Mouse (Mus musculus): ENCODE data around the gene Suz12. TPM values are rescaled to one million over a fixed set of nuclear protein-coding genes. Genes with fewer than 3 reads are reported as not detected.
"Not testable (repeated sequence)": the region's sequence is repeated elsewhere in the genome, so short reads cannot be mapped to it uniquely, and the experiment has no call there.

Suz12 gene
- polyA plus RNA-seq, 1 experiment from 2014 or later = 15.1 TPM

DNA sequence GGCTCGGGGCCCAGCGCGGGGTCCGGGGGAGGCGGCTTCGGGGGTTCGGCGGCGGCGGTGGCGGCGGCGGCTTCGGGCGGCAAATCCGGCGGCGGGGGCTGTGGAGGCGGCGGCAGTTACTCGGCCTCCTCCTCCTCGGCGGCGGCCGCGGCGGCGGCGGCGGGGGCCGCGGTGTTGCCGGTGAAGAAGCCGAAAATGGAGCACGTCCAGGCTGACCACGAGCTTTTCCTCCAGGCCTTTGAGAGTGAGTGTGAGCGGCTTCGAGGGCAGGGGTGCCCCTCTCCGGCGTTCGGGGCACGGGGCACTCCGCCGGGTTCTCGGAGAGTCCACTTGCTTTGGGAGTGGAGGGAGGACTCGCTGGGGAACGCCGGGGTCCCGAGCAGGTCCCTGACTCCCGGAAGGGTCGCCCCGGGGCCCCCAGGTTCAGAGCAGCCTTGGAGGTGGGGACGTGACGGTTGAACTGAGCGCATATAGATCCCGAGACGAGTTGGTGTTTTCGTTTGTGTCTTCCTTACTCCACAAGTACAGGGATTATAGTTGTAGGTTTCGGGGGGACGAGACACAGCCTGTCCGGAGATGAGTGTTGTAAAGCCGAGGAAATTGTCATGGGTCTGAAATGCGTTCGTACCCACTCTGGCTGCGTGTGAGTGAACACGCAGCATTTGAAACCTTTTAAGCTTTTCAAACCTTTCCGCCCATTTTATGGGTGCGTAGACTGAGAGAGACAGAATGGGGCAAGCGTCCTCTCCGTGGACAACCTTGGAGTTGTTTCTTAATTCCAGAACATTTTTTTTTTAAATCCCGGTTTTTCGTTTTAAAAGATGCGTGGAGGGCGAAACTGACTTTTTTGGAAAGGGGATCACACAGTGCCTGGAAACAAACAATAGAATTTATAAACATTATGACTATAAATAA lies 707 bp downstream of the Suz12 start:
- WGBS = under 1% methylated on average over 56 of the region's 74 CpGs
- peaks cover 12% of the 10 kb centered on the region for H3K36me3 ChIP-seq
- peaks cover 3% of the 10 kb centered on the region; the same call in 1 of the 2 replicates for H3K4me1 ChIP-seq (replicated peaks)

DNA sequence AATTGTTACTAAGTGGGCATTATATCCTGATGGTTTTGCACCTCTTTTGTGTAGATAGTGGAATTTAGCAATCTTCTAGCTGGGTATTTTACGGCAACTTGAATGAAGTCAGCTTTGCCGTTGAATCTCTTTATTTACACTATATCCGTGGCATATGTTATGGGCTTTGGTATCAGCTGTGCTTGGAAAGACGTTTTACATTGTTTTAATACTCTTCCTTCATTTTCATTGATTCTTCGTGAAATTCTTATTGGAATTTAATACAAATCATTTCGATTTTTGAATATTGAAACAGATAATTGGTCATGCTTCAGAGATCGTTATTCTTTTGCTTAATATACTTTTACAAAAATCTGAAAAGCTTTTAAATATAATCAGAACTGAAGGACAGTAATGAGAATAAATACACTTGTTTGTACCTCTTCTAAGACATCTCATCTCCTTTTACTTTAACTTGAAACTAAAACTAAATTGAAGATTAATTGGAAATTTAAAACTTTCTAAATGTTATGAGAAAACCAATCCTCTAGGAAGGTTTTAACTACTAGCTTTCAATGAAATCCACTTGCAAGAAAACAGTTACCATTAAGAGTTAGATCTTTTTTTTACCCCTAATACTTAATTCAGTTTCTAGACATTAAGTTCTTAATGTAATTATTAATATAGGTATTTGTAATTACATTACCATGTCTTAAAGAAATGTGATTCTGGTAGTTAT lies 1.5 kb downstream of the Suz12 start:
- H3K9me3 ChIP-seq (replicated peaks) = no peaks in the 10 kb centered on the region
- peaks cover 14% of the 10 kb centered on the region for H3K36me3 ChIP-seq
- peak overlapping the region; percentile 68 for H3K4me2 ChIP-seq
- peak overlapping the region; percentile 86 for H3K9ac ChIP-seq
- H3K4me1 ChIP-seq (replicated peaks) = peaks cover 3% of the 10 kb centered on the region; the same call in 1 of the 2 replicates
- no peak for ATAC-seq (replicated peaks; ENCODE audit: insufficient number of reproducible peaks, insufficient read depth, low FRiP score, low read depth)
- H3K27ac ChIP-seq = peak overlapping the region; percentile 99
- 3% methylated on average over 7 of the region's 7 CpGs for WGBS
- H3K27me3 ChIP-seq = no peaks in the 10 kb centered on the region
- H3K4me3 ChIP-seq = peak overlapping the region; percentile 78

More for the DNA sequence above, 707 bp downstream of the Suz12 start:
- no peaks in the 10 kb centered on the region for H3K27me3 ChIP-seq
- ATAC-seq (replicated peaks; ENCODE audit: insufficient number of reproducible peaks, insufficient read depth, low FRiP score, low read depth) = peak; percentile 6
- peak overlapping the region; percentile 78 for H3K4me3 ChIP-seq
- H3K9ac ChIP-seq = peak overlapping the region; percentile 86
- peak overlapping the region; percentile 68 for H3K4me2 ChIP-seq
- H3K9me3 ChIP-seq (replicated peaks) = no peaks in the 10 kb centered on the region
- H3K27ac ChIP-seq = peak overlapping the region; percentile 99

DNA sequence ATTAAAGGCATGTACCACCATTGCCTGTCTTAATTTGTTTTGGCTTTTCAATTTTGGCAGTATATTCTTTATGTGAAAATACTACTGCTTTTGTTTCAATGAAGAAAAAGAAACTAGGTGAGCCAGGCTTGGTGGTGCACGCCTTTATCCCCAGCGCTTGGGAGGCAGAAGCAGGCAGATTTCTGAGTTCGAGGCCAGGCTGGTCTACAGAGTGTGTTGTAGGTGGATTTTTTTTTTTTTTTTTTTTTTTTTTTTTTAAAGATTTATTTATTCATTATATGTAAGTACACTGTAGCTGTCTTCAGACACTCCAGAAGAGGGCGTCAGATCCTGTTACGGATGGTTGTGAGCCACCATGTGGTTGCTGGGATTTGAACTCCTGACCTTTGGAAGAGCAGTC lies 23.6 kb downstream of the Suz12 start:
- not testable (repeated sequence) for H3K9me3 ChIP-seq (replicated peaks); H3K27me3 ChIP-seq; H3K9ac ChIP-seq; H3K4me2 ChIP-seq; ATAC-seq (replicated peaks; ENCODE audit: insufficient number of reproducible peaks, insufficient read depth, low FRiP score, low read depth); H3K27ac ChIP-seq; H3K4me3 ChIP-seq; H3K4me1 ChIP-seq (replicated peaks)
- H3K36me3 ChIP-seq = peaks cover 75% of the 10 kb centered on the region
- WGBS = 87% methylated on average over 4 of the region's 5 CpGs

DNA sequence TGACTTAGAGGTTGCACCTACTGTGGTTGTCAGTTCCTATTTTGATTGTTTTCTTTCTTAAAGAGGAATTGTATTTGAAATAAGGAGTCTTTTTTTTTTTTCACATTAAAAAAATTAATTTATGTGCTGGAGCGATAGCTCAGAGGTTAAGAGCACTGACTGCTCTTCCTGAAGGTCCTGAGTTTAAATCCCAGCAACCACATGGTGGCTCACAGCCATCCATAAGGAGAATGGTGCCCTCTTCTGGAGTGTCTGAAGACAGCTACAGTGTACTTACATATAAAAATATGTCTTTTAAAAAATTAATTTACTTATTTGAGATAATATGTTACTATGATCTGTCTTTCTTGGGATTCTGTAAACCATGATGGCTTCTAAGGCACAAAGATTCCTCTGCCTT lies 26.9 kb downstream of the Suz12 start:
- no peak overlapping the region for H3K27ac ChIP-seq
- H3K4me2 ChIP-seq = no peak overlapping the region
- H3K9ac ChIP-seq = no peak overlapping the region
- no peak overlapping the region for H3K4me3 ChIP-seq
- H3K4me1 ChIP-seq (replicated peaks) = no peaks in the 10 kb centered on the region
- no peak for ATAC-seq (replicated peaks; ENCODE audit: insufficient number of reproducible peaks, insufficient read depth, low FRiP score, low read depth)
- WGBS = 81% methylated on average over 1 of the region's 1 CpGs
- H3K27me3 ChIP-seq = no peaks in the 10 kb centered on the region
- no peaks in the 10 kb centered on the region for H3K9me3 ChIP-seq (replicated peaks)
- peaks cover 68% of the 10 kb centered on the region for H3K36me3 ChIP-seq

DNA sequence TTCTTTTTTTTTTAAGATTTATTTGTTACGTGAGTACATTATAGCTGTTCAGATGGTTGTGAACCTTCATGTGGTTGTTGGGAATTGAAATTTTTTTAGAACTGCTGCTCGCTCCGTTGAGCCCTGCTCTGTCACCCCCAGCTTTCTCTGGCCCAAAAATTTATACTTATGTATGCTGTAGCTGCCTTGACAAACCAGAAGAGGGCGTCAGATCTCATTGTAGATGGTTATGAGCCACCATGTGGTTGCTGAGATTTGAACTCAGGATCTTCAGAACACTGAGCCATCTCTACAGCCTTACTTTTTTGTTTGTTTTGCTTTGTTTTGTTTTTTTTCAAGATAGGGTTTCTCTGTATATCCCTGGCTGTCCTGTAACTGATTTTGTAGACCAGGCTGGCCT lies 28.4 kb downstream of the Suz12 start:
- no peak overlapping the region for H3K27ac ChIP-seq
- H3K27me3 ChIP-seq = no peaks in the 10 kb centered on the region
- H3K36me3 ChIP-seq = peaks cover 68% of the 10 kb centered on the region
- no peak for ATAC-seq (replicated peaks; ENCODE audit: insufficient number of reproducible peaks, insufficient read depth, low FRiP score, low read depth)
- no peak overlapping the region for H3K4me3 ChIP-seq
- no peak overlapping the region for H3K9ac ChIP-seq
- no peaks in the 10 kb centered on the region for H3K4me1 ChIP-seq (replicated peaks)
- 92% methylated on average over 4 of the region's 4 CpGs for WGBS
- H3K9me3 ChIP-seq (replicated peaks) = no peaks in the 10 kb centered on the region
- no peak overlapping the region for H3K4me2 ChIP-seq

DNA sequence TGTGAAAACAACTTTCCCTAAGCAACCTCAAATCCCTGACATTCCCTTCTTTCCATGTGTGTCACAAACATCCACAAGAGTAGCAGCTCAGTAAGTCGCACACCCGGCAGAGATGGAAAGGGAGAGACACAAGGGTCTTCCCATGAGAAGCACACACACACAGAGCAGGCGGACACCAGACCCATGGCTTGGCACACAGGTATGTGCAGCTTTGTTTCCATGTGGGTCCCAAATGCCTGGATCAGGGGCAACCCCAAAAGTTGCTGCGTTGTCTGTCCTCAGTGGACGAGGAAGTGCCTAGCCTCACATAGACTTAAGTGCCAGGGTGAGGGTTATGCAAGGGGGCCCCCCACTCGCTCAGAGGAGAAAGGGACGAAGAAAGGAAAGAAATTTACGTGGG lies 44.6 kb downstream of the Suz12 start:
- no peaks in the 10 kb centered on the region for H3K27me3 ChIP-seq
- no peak overlapping the region for H3K4me3 ChIP-seq
- no peak for ATAC-seq (replicated peaks; ENCODE audit: insufficient number of reproducible peaks, insufficient read depth, low FRiP score, low read depth)
- H3K4me1 ChIP-seq (replicated peaks) = no peaks in the 10 kb centered on the region
- peaks cover 25% of the 10 kb centered on the region for H3K36me3 ChIP-seq
- no peak overlapping the region for H3K27ac ChIP-seq
- H3K4me2 ChIP-seq = no peak overlapping the region
- H3K9ac ChIP-seq = no peak overlapping the region
- 72% methylated on average over 8 of the region's 8 CpGs for WGBS
- H3K9me3 ChIP-seq (replicated peaks) = no peaks in the 10 kb centered on the region

DNA sequence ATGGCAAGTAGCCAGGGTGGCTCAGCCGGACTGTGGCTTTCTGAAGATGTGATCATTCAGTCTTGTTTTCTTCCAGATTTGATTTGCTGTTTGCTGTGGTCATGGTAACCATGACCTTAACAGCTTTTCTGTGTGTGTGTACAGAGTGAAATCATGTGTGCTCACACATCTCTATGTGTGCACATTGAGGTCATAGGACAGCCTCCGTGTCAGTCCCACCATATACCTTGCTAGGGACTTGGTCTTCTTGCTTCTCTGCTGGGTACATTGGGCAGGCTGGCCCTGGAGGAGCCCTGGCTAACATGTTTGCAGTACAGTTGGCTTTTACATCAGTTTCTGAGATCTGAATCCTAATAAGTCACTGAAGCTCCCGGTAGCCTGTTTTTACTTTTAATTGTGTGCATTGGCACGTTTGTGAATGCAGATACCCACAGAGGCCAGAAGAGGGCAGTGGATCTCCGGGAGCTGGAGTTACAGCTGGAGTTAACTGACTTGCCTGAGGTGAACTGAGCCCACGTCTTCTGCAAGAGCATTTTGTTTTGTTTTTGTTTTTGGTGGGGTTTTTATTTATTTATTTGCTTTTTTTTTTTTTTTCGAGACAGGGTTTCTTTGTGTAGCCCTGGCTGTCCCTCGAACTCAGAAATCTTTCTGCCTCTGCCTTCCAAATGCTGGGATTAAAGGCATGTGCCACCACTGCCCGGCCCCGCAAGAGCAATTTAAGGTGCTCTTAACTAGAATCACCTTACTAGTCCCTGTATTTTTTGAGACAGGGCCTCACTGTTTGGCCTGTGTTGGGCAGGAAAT lies 49.9 kb downstream of the Suz12 start:
- Histone ChIP-seq H3K27me3 (no peaks in the 10 kb centered on the region), H3K27ac (no peak overlapping the region), H3K9me3 (replicated peaks) (no peaks in the 10 kb centered on the region), H3K4me3 (no peak overlapping the region), H3K4me2 (no peak overlapping the region), H3K36me3 (peaks cover 6% of the 10 kb centered on the region; the same call in 1 of the 2 replicates), H3K9ac (no peak overlapping the region), H3K4me1 (replicated peaks) (peaks cover 4% of the 10 kb centered on the region; the same call in 1 of the 2 replicates)
- 56% methylated on average over 10 of the region's 10 CpGs for WGBS
- no peak for ATAC-seq (replicated peaks; ENCODE audit: insufficient number of reproducible peaks, insufficient read depth, low FRiP score, low read depth)

DNA sequence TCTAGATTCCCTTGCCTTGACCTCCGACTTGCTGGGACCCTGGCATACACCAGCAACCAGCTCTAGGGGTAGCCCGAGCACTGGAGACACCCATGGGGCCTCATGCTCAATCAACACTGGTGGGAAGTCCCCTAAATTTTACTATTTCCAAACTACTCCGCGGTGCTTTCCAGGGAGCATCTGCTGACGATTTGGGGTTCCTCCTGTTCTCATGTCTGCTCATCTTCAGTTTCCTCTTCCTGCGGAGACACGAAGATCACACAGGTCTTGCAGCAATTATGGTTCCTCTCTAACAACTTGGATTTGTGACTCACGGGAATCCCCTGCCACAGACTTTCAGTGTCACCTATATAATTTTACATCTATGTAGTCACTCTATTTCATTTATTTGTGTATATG lies 50.5 kb downstream of the Suz12 start:
- ATAC-seq (replicated peaks; ENCODE audit: insufficient number of reproducible peaks, insufficient read depth, low FRiP score, low read depth) = no peak
- H3K4me1 ChIP-seq (replicated peaks) = peaks cover 4% of the 10 kb centered on the region; the same call in 1 of the 2 replicates
- H3K36me3 ChIP-seq = peaks cover 12% of the 10 kb centered on the region; the same call in 1 of the 2 replicates
- WGBS = 84% methylated on average over 8 of the region's 8 CpGs
- no peak overlapping the region for H3K4me3 ChIP-seq
- H3K27me3 ChIP-seq = no peaks in the 10 kb centered on the region
- no peak overlapping the region for H3K9ac ChIP-seq
- no peak overlapping the region for H3K27ac ChIP-seq
- H3K4me2 ChIP-seq = no peak overlapping the region
- no peaks in the 10 kb centered on the region for H3K9me3 ChIP-seq (replicated peaks)

DNA sequence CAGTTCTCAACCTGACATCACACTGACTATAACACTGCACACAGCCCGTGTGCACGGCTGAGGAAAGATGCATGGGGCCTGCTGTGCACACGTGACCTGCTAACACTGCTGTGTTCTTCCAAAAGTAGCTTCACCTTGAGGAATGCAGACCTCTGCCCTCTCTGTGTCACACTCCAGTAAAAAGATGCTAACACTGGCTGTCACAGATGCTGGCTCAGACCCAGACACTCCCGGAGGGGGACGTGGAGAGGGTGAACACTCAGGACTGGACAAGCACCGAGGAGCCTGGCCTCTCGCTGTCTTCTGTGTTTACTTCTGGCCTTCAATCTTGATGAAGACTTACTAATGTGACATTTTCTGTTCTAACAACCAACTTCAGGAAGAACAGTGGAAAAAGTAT lies 54.0 kb downstream of the Suz12 start:
- peaks cover 20% of the 10 kb centered on the region for H3K4me1 ChIP-seq (replicated peaks)
- H3K27me3 ChIP-seq = no peaks in the 10 kb centered on the region
- WGBS = 54% methylated on average over 7 of the region's 7 CpGs
- no peak overlapping the region for H3K4me2 ChIP-seq
- H3K36me3 ChIP-seq = peaks cover 12% of the 10 kb centered on the region; the same call in 1 of the 2 replicates
- peak; percentile 43; the same call in 1 of the 2 replicates for ATAC-seq (replicated peaks; ENCODE audit: insufficient number of reproducible peaks, insufficient read depth, low FRiP score, low read depth)
- H3K27ac ChIP-seq = peak overlapping the region; percentile 47
- no peak overlapping the region for H3K4me3 ChIP-seq
- no peaks in the 10 kb centered on the region for H3K9me3 ChIP-seq (replicated peaks)
- no peak overlapping the region for H3K9ac ChIP-seq

DNA sequence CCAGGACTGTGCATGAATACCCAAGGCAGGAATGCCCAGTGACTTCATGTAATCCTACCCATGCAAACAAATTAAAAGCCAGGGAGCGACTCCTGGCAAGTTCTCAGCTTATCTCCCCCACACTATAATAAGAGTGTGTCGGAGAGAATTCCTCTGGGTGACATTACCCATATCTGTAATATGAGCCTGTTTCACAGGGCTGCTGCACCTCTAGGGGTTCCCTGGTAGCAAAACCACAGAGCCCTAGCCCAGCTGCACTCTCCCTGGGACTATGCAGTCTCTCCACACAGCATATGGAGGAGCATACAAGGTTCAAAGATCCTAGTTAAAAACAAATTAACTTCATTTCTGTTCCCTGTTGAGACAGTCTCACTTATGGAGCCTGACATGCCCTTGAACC lies 57.2 kb downstream of the Suz12 start:
- Histone ChIP-seq H3K9me3 (replicated peaks) (no peaks in the 10 kb centered on the region), H3K4me2 (peak overlapping the region; percentile 28; the same call in 1 of the 2 replicates), H3K36me3 (peaks cover 21% of the 10 kb centered on the region), H3K4me3 (no peak overlapping the region), H3K4me1 (replicated peaks) (peaks cover 32% of the 10 kb centered on the region), H3K9ac (no peak overlapping the region), H3K27ac (peak overlapping the region; percentile 86), H3K27me3 (no peaks in the 10 kb centered on the region)
- WGBS = 21% methylated on average over 2 of the region's 2 CpGs
- peak; percentile 90 for ATAC-seq (replicated peaks; ENCODE audit: insufficient number of reproducible peaks, insufficient read depth, low FRiP score, low read depth)

DNA sequence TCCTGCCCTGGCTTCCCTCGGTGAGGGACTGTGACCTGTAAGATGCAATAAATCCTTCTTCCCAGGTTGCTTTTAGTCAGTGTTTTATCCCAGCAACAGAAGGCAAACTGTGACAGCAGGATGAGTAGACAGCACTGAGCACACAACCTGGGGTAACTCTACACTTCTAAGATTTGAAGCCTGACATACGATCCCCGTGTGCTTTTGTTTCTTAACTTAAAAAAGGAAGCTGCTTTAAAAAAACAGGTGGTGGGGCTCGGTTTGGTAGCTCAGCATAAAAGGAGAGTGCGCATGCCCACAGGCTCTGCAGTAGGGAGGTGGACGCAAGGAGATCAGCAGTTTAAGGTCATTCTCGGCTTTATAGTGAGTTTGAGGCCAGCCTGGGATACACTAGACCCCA lies 59.5 kb downstream of the Suz12 start:
- peaks cover 37% of the 10 kb centered on the region for H3K36me3 ChIP-seq
- H3K4me3 ChIP-seq = no peak overlapping the region
- H3K4me2 ChIP-seq = no peak overlapping the region
- peaks cover 31% of the 10 kb centered on the region for H3K4me1 ChIP-seq (replicated peaks)
- WGBS = 76% methylated on average over 7 of the region's 7 CpGs
- ATAC-seq (replicated peaks; ENCODE audit: insufficient number of reproducible peaks, insufficient read depth, low FRiP score, low read depth) = no peak
- no peak overlapping the region for H3K27ac ChIP-seq
- no peaks in the 10 kb centered on the region for H3K27me3 ChIP-seq
- no peaks in the 10 kb centered on the region for H3K9me3 ChIP-seq (replicated peaks)
- no peak overlapping the region for H3K9ac ChIP-seq

Data from heart, embryonic 15.5 days (tissue).